Mouse (Mus musculus) ES-Bruce4 (cell line): ENCODE data around the gene Grm1.

ENCODE experiments used
- CTCF ChIP-seq: IDR thresholded peaks from one replicate; pipeline ENCODE4 v1.8.1; 2011; ENCODE audit warnings: low read depth, low read length
- EP300 ChIP-seq: IDR thresholded peaks from 2 replicates; pipeline ENCODE4 v1.6.1; 2011; ENCODE audit warnings: low read depth, low read length; ENCODE audit not compliant: insufficient read depth
- POLR2A ChIP-seq: IDR thresholded peaks from one replicate; pipeline ENCODE4 v1.8.1; 2011; ENCODE audit warnings: low read length; ENCODE audit not compliant: insufficient read depth

DNA sequence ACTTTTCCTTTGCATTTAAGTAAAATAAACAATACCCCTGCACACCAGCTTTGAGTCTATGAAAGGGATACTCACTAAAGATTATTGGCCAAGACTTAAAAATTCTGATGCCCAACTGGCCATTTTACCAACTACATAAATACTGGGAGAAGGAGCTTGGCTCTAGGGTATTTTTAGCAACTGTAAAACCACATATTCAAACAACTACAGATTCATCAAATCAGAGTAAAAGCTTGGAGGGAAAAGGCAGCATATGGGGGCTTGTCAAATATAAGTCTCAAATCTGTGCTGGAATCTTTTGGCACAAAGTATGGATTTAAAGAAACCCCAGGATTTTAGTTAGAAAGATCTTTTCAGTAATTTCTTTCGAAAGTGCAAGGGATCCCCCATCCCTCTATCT lies 380.8 kb downstream of the Grm1 start:
- TF ChIP-seq EP300 (no peak), CTCF (no peak), POLR2A (no peak)
